Mouse (Mus musculus) bone marrow, adult 2 months (tissue): ENCODE data around the gene Slc17a8.

ENCODE experiments used
- CTCF ChIP-seq: fragments of 200-500 bp; IDR thresholded peaks from 2 replicates; pipeline ENCODE4 v1.5.1; 2011; ENCODE audit warnings: low read length, control low read depth; ENCODE audit not compliant: control insufficient read depth, insufficient read depth
- POLR2A ChIP-seq: fragments of 200-500 bp; IDR thresholded peaks from 2 replicates; pipeline ENCODE4 v1.6.1; 2011; ENCODE audit warnings: low read depth, mild to moderate bottlenecking, control low read depth, low read length, borderline replicate concordance; ENCODE audit not compliant: control insufficient read depth

- TF ChIP-seq CTCF = no peak
- no peak for TF ChIP-seq POLR2A
Observed at GRCm38 (mm10) chr10:89646918-89647317, 25.9 kb upstream of the Slc17a8 start.
